Comparison of ENCODE assay signal across 7 mouse cellular contexts in the genomic region with DNA sequence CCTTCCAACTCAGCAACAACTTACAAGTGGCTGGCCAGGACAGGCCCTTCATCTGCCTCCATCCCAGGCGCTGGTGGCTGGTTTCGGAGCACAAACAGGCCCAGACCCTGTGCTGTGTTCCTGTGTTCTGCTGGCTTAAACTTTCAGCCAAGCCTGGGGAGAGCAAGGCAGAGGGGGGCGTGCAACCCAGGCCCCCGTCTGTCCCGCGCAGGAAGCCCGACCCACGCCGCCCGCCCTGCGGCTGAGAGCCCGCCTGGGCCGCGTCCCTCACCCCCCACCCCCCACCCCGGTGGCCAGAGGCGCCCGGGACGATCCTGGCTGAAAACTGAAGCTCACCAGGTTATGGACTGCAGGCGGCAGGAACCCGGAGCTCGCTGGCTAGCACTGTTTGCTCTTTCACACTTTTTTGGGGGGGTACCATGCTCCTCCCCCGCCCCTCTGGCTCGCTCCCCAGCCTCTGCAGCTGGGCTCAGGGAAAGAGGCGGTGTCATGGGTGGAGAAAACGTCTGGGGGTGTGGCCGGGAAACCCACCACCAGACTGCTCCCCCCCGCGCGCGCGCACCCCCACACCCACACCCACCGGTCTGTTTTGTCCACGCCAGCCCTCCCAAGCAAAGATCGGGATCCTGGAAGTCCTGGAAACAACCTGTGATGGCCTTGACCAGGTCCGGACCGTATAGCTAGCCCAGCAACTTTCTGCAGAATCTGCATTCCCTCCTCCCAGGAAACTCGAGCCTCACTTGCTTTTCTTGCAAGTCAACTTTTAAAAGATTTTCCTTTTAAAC. TPM values are rescaled to one million over a fixed set of nuclear protein-coding genes. Genes with fewer than 3 reads are reported as not detected.
DNase-seq lines count a peak whose midpoint lies in the region; ATAC-seq and TF ChIP-seq lines count a peak whose summit lies in the region.

A gene (minus strand): TSS at position 739 of the 785 bp plus-strand sequence.

- in situ Hi-C loops in ES-E14 (cut with MboI; ENCODE audit: low sequenced_read_pairs in 2 of 2, unreplicated experiment in 2 of 2): no loop called here

- TF ChIP-seq CTCF in heart, postnatal 0 days (IDR thresholded peaks at IDR 0.05; ENCODE audit: low read depth): no peak

- no peaks in the 10 kb centered on the region for H3K36me3 ChIP-seq in ES-E14 (ENCODE audit: control insufficient read depth, insufficient read depth, low read length, poor library complexity, severe bottlenecking)
- no peaks in the 10 kb centered on the region for H3K36me3 ChIP-seq in forebrain, embryonic 11.5 days (ENCODE audit: control insufficient read depth, insufficient read depth, low read length)
- no peaks in the 10 kb centered on the region for H3K36me3 ChIP-seq in heart, postnatal 0 days (replicated peaks; ENCODE audit: control insufficient read depth, insufficient read depth, low read length)
- H3K36me3 ChIP-seq in limb, embryonic 11.5 days (ENCODE audit: control insufficient read depth, insufficient read depth, low read length): no peaks in the 10 kb centered on the region; the same call in 1 of the 2 replicates
- H3K36me3 ChIP-seq in midbrain, embryonic 12.5 days: no peaks in the 10 kb centered on the region
- H3K36me3 ChIP-seq in stomach, embryonic 16.5 days (ENCODE audit: control insufficient read depth, insufficient read depth, low read length): 0 out of 2 replicates have a peak, but pooled peaks cover 3% of the 10 kb centered on the region

- H3K9ac ChIP-seq in ES-E14 (ENCODE audit: insufficient read depth, low read depth, low read length, poor library complexity, severe bottlenecking): peak within 1 kb of the TSS; percentile 82
- H3K9ac ChIP-seq in forebrain, embryonic 11.5 days (ENCODE audit: low read length): peak within 1 kb of the TSS; percentile 87
- peak within 1 kb of the TSS; percentile 67 for H3K9ac ChIP-seq in heart, postnatal 0 days (replicated peaks; ENCODE audit: low read depth, low read length)
- peak within 1 kb of the TSS; percentile 88 for H3K9ac ChIP-seq in limb, embryonic 11.5 days (ENCODE audit: low read length)
- H3K9ac ChIP-seq in midbrain, embryonic 12.5 days (replicated peaks): peak within 1 kb of the TSS; percentile 75
- H3K9ac ChIP-seq in stomach, embryonic 16.5 days (ENCODE audit: low read length): peak within 1 kb of the TSS; percentile 84

- TF ChIP-seq EP300 in heart, postnatal 0 days (IDR thresholded peaks at IDR 0.05; ENCODE audit: low read depth): no peak

- under 1% methylated on average over 37 of the region's 37 CpGs for WGBS in forebrain, embryonic 11.5 days
- WGBS in heart, postnatal 0 days: 1% methylated on average over 36 of the region's 37 CpGs
- under 1% methylated on average over 36 of the region's 37 CpGs for WGBS in limb, embryonic 11.5 days
- under 1% methylated on average over 36 of the region's 37 CpGs for WGBS in midbrain, embryonic 12.5 days
- WGBS in stomach, embryonic 16.5 days: under 1% methylated on average over 37 of the region's 37 CpGs

- H3K27me3 ChIP-seq in forebrain, embryonic 11.5 days (ENCODE audit: control insufficient read depth, insufficient read depth, low read length): no peaks in the 10 kb centered on the region
- no peaks in the 10 kb centered on the region for H3K27me3 ChIP-seq in heart, postnatal 0 days (ENCODE audit: control insufficient read depth, insufficient read depth, low read length)
- no peaks in the 10 kb centered on the region for H3K27me3 ChIP-seq in limb, embryonic 11.5 days (ENCODE audit: control insufficient read depth, insufficient read depth, low read length)
- no peaks in the 10 kb centered on the region for H3K27me3 ChIP-seq in midbrain, embryonic 12.5 days
- no peaks in the 10 kb centered on the region for H3K27me3 ChIP-seq in stomach, embryonic 16.5 days (ENCODE audit: control insufficient read depth, insufficient read depth, low read length)

- DNase-seq in ES-E14 (ENCODE audit: low read depth, low spot score): peak; percentile 21
- peak; percentile 69 for DNase-seq in R1 (ENCODE audit: low read depth, low spot score)
- peak; percentile 81 for DNase-seq in forebrain, embryonic 11.5 days (ENCODE audit: low spot score)
- peak; percentile 33 for DNase-seq in heart, postnatal 0 days (ENCODE audit: low spot score)
- DNase-seq in limb, embryonic 11.5 days (ENCODE audit: low spot score): peak; percentile 81

- ATAC-seq in forebrain, embryonic 11.5 days (replicated peaks; ENCODE audit: low FRiP score): peak; percentile 93
- ATAC-seq in heart, postnatal 0 days (ENCODE audit: insufficient read depth, low read depth): peak; percentile 87
- ATAC-seq in limb, embryonic 11.5 days (ENCODE audit: insufficient number of reproducible peaks, low FRiP score, low TSS enrichment, low read depth): peak; percentile 97
- ATAC-seq in midbrain, embryonic 12.5 days (ENCODE audit: low FRiP score, low read depth): peak; percentile 96
- peak; percentile 94 for ATAC-seq in stomach, embryonic 16.5 days (ENCODE audit: insufficient read depth, low FRiP score)

- peak within 1 kb of the TSS; percentile 83 to 85 for H3K4me3 ChIP-seq in ES-E14 (ENCODE audit: insufficient read depth in 1 of 2, low read depth in 1 of 2, low read length in 2 of 2, poor library complexity in 1 of 2, severe bottlenecking in 1 of 2)
- H3K4me3 ChIP-seq in forebrain, embryonic 11.5 days (ENCODE audit: low read depth, low read length): peak within 1 kb of the TSS; percentile 57
- H3K4me3 ChIP-seq in heart, postnatal 0 days (ENCODE audit: low read depth, low read length): peak within 1 kb of the TSS; percentile 72
- peak within 1 kb of the TSS; percentile 57 for H3K4me3 ChIP-seq in limb, embryonic 11.5 days (ENCODE audit: low read depth, low read length)
- H3K4me3 ChIP-seq in midbrain, embryonic 12.5 days: peak within 1 kb of the TSS; percentile 56
- H3K4me3 ChIP-seq in stomach, embryonic 16.5 days (replicated peaks; ENCODE audit: low read length): peak within 1 kb of the TSS; percentile 71

- peaks cover 0 to 2% of the 10 kb centered on the region in 2 experiments; a peak in 1 of 4 replicates for H3K4me1 ChIP-seq in ES-E14 (ENCODE audit: control insufficient read depth in 2 of 2, insufficient read depth in 2 of 2, low read length in 2 of 2, poor library complexity in 1 of 2)
- no peaks in the 10 kb centered on the region for H3K4me1 ChIP-seq in forebrain, embryonic 11.5 days (replicated peaks; ENCODE audit: control insufficient read depth, insufficient read depth, low read length)
- no peaks in the 10 kb centered on the region for H3K4me1 ChIP-seq in heart, postnatal 0 days (ENCODE audit: control insufficient read depth, insufficient read depth)
- no peaks in the 10 kb centered on the region for H3K4me1 ChIP-seq in limb, embryonic 11.5 days (ENCODE audit: control insufficient read depth, insufficient read depth, low read length)
- H3K4me1 ChIP-seq in midbrain, embryonic 12.5 days: peaks cover 3% of the 10 kb centered on the region; the same call in 1 of the 2 replicates
- H3K4me1 ChIP-seq in stomach, embryonic 16.5 days (ENCODE audit: control insufficient read depth, insufficient read depth, low read length): no peaks in the 10 kb centered on the region

- no peak within 1 kb of the TSS for H3K27ac ChIP-seq in ES-E14 (ENCODE audit: insufficient read depth, low read depth, low read length, poor library complexity, severe bottlenecking)
- H3K27ac ChIP-seq in forebrain, embryonic 11.5 days (ENCODE audit: low read depth, low read length): no peak within 1 kb of the TSS
- H3K27ac ChIP-seq in heart, postnatal 0 days (ENCODE audit: low read depth): peak within 1 kb of the TSS; percentile 51; the same call in 1 of the 2 replicates
- peak within 1 kb of the TSS; percentile 89 for H3K27ac ChIP-seq in limb, embryonic 11.5 days (replicated peaks; ENCODE audit: low read depth, low read length)
- H3K27ac ChIP-seq in midbrain, embryonic 12.5 days (replicated peaks): no peak within 1 kb of the TSS
- H3K27ac ChIP-seq in stomach, embryonic 16.5 days (ENCODE audit: low read length): peak within 1 kb of the TSS; percentile 83

- H3K9me3 ChIP-seq in ES-E14 (ENCODE audit: control insufficient read depth, insufficient read depth, low read depth, low read length): no peaks in the 10 kb centered on the region
- H3K9me3 ChIP-seq in forebrain, embryonic 11.5 days (ENCODE audit: control insufficient read depth, low read length): no peaks in the 10 kb centered on the region; the same call in 1 of the 2 replicates
- H3K9me3 ChIP-seq in heart, postnatal 0 days (replicated peaks; ENCODE audit: control insufficient read depth, low read length): no peaks in the 10 kb centered on the region
- peaks cover 6% of the 10 kb centered on the region; the same call in 1 of the 2 replicates for H3K9me3 ChIP-seq in limb, embryonic 11.5 days (ENCODE audit: control insufficient read depth, low read length)
- no peaks in the 10 kb centered on the region for H3K9me3 ChIP-seq in midbrain, embryonic 12.5 days
- H3K9me3 ChIP-seq in stomach, embryonic 16.5 days (replicated peaks; ENCODE audit: control insufficient read depth, low read length): no peaks in the 10 kb centered on the region

- H3K4me2 ChIP-seq in forebrain, embryonic 11.5 days (ENCODE audit: low read depth, low read length, severe bottlenecking): peak within 1 kb of the TSS; percentile 76
- H3K4me2 ChIP-seq in heart, postnatal 0 days (ENCODE audit: low read depth, low read length): peak within 1 kb of the TSS; percentile 91
- peak within 1 kb of the TSS; percentile 65 for H3K4me2 ChIP-seq in limb, embryonic 11.5 days (ENCODE audit: low read depth, severe bottlenecking)
- H3K4me2 ChIP-seq in midbrain, embryonic 12.5 days (replicated peaks): peak within 1 kb of the TSS; percentile 76
- peak within 1 kb of the TSS; percentile 72 for H3K4me2 ChIP-seq in stomach, embryonic 16.5 days (ENCODE audit: low read depth, low read length)

TF ChIP-seq in ES-E14, 5 proteins besides CTCF, POLR2A, EP300 and RAD21:
- TF ChIP-seq ZNF384 (IDR thresholded peaks at IDR 0.05; ENCODE audit: low read depth, low read length) (no peak), CHD2 (IDR thresholded peaks at IDR 0.05; ENCODE audit: low read depth, low read length) (no peak), HCFC1 (IDR thresholded peaks at IDR 0.05; ENCODE audit: borderline replicate concordance, insufficient read depth, low read length) (no peak), MAFK (IDR thresholded peaks at IDR 0.05; ENCODE audit: insufficient read depth, low read depth, low read length) (no peak), ZC3H11A (IDR thresholded peaks at IDR 0.05; ENCODE audit: borderline replicate concordance, low read depth, low read length) (no peak)

RNA-seq across cellular contexts. Expression of the gene that starts here (rescaled TPM):
- 2.9 and 6.3 TPM in 2 replicates for total RNA-seq in ES-E14 (2012; rRNA removed)
- 7.0 and 8.4 TPM in 2 replicates for polyA plus RNA-seq in forebrain, embryonic 11.5 days (2014; fragmentation: Nextera tagmentation; extraction: Ambion mirVana)
- total RNA-seq in heart, postnatal 0 days (2014; rRNA removed; ENCODE audit: low replicate concordance): 7.0 and 8.5 TPM in 2 replicates
- 3.5 and 4.1 TPM in 2 replicates for polyA plus RNA-seq in heart, postnatal 0 days (2015; fragmentation: Nextera tagmentation; extraction: Ambion mirVana)
- polyA plus RNA-seq in limb, embryonic 11.5 days (2014; fragmentation: Nextera tagmentation; extraction: Ambion mirVana): 24.4 and 25.4 TPM in 2 replicates
- polyA plus RNA-seq in midbrain, embryonic 12.5 days (2016; fragmentation: Nextera tagmentation; extraction: Ambion mirVana): 6.4 and 6.5 TPM in 2 replicates
- 12.2 and 12.5 TPM in 2 replicates for polyA plus RNA-seq in stomach, embryonic 16.5 days (2015; fragmentation: Nextera tagmentation; extraction: Ambion mirVana)

Comparison
In these comparisons a context has a peak if more than half of its experiments do, and no peak if none do; other contexts are left out.
1. DNase-seq: peak in every context shown above with its lines; median percentile 81 in forebrain, embryonic 11.5 days; 81 in limb, embryonic 11.5 days; 69 in R1; 33 in heart, postnatal 0 days; 21 in ES-E14.
2. H3K27ac ChIP-seq: peak in heart, postnatal 0 days (single experiment), limb, embryonic 11.5 days (single experiment) and stomach, embryonic 16.5 days (single experiment); none in ES-E14 (single experiment), forebrain, embryonic 11.5 days (single experiment) and midbrain, embryonic 12.5 days (single experiment).
3. Peak in every context shown above with its lines, with median percentiles within 50 percentile points of each other: H3K4me3 ChIP-seq, H3K9ac ChIP-seq, ATAC-seq and H3K4me2 ChIP-seq.